Mouse (Mus musculus): ENCODE results near the gene Gm10719.
"Not testable (repeated sequence)": the region's sequence is repeated elsewhere in the genome, so short reads cannot be mapped to it uniquely, and the experiment has no call there.

Gm10719 gene

GRCm38 (mm10) chr9:3017108-3017507, at the start of gene Gm10719:
Gene Gm10719, plus strand, starts transcription at chr9:3017408.
- in situ Hi-C loops (cut with MboI; ENCODE audit: low sequenced_read_pairs) = not testable (repeated sequence)

GRCm38 (mm10) chr9:3000445-3000972, 16.7 kb upstream of the Gm10719 start, which contains the start of gene Gm10722:
Gene Gm10722, plus strand, starts transcription at chr9:3000922.
- in situ Hi-C loops (cut with MboI; ENCODE audit: low sequenced_read_pairs) = not testable (repeated sequence)

- in situ Hi-C loops (cut with MboI; ENCODE audit: low sequenced_read_pairs) = not testable (repeated sequence)
Measured at GRCm38 (mm10) chr9:3001006-3001405, 16.2 kb upstream of the Gm10719 start.

DNA sequence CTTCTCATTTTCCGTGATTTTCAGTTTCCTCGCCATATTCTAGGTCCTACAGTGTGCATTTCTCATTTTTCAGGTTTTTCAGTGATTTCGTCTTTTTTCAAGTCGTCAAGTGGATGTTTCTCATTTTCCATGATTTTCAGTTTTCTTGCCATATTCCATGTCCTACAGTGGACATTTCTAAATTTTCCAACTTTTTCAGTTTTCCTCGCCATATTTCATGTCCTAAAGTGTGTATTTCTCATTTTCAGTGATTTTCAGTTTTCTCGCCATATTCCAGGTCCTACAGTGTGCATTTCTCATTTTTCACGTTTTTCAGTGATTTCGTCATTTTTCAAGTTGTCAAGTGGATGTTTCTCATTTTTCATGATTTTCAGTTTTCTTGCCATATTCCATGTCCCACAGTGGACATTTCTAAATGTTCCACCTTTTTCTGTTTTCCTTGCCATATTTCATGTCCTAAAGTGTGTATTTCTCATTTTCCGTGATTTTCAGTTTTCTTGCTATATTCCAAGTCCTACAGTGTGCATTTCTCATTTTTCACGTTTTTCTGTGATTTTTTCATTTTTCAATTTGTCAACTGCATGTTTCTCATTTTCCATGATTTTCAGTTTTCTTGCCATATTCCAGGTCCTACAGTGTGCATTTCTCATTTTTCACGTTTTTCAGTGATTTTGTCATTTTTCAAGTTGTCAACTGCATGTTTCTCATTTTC, 15.1 kb upstream of the Gm10719 start:
- in situ Hi-C loops (cut with MboI; ENCODE audit: low sequenced_read_pairs) = not testable (repeated sequence)

- in situ Hi-C loops (cut with MboI; ENCODE audit: low sequenced_read_pairs) = not testable (repeated sequence)
Measured at GRCm38 (mm10) chr9:3002794-3003396, 14.3 kb upstream of the Gm10719 start, which contains the start of gene Gm11168. Gene Gm11168, plus strand, starts transcription at chr9:3003346.

DNA sequence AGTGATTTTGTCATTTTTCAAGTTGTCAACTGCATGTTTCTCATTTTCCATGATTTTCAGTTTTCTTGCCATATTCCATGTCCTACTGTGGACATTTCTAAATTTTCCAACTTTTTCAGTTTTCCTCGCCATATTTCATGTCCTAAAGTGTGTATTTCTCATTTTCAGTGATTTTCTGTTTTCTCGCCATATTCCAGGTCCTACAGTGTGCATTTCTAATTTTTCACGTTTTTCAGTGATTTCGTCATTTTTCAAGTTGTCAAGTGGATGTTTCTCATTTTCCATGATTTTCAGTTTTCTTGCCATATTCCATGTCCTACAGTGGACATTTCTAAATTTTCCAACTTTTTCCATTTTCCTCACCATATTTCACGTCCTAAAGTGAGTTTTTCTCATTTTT, 11.0 kb upstream of the Gm10719 start:
- in situ Hi-C loops (cut with MboI; ENCODE audit: low sequenced_read_pairs) = not testable (repeated sequence)

DNA sequence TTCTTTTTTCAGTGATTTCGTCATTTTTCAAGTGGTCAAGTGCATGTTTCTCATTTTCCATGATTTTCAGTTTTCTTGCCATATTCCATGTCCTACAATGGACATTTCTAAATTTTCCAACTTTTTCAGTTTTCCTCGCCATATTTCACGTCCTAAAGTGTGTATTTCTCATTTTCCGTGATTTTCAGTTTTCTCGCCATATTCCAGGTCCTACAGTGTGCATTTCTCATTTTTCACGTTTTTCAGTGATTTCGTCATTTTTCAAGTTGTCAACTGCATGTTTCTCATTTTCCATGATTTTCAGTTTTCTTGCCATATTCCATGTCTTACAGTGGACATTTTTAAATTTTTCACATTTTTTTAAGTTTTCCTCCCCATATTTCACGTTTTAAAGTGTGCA, 10.6 kb upstream of the Gm10719 start:
- in situ Hi-C loops (cut with MboI; ENCODE audit: low sequenced_read_pairs) = not testable (repeated sequence)

DNA sequence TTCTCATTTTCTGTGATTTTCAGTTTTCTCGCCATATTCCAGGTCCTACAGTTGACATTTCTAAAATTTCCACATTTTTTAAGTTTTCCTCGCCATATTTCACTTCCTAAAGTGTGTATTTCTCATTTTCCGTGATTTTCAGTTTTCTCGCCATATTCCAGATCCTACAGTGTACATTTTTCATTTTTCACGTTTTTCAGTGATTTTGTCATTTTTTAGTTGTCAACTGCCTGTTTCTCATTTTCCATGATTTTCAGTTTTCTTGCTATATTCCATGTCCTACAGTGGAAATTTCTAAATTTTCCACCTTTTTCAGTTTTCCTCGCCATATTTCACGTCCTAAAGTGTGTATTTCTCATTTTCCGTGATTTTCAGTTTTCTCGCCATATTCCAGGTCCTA, 9.9 kb upstream of the Gm10719 start:
- in situ Hi-C loops (cut with MboI; ENCODE audit: low sequenced_read_pairs) = not testable (repeated sequence)

GRCm38 (mm10) chr9:3009331-3009730, 7.9 kb upstream of the Gm10719 start:
- in situ Hi-C loops (cut with MboI; ENCODE audit: low sequenced_read_pairs) = not testable (repeated sequence)

DNA sequence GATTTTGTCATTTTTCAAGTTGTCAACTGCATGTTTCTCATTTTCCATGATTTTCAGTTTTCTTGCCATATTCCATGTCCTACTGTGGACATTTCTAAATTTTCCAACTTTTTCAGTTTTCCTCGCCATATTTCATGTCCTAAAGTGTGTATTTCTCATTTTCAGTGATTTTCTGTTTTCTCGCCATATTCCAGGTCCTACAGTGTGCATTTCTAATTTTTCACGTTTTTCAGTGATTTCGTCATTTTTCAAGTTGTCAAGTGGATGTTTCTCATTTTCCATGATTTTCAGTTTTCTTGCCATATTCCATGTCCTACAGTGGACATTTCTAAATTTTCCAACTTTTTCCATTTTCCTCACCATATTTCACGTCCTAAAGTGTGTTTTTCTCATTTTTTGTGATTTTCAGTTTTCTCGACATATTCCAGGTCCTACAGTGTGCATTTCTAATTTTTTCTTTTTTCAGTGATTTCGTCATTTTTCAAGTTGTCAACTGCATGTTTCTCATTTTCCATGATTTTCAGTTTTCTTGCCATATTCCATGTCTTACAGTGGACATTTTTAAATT, 5.1 kb upstream of the Gm10719 start:
- in situ Hi-C loops (cut with MboI; ENCODE audit: low sequenced_read_pairs) = not testable (repeated sequence)

GRCm38 (mm10) chr9:3012733-3013279, 4.4 kb upstream of the Gm10719 start, which contains the start of gene Gm10721:
Gene Gm10721, plus strand, starts transcription at chr9:3013140.
- in situ Hi-C loops (cut with MboI; ENCODE audit: low sequenced_read_pairs) = not testable (repeated sequence)

DNA sequence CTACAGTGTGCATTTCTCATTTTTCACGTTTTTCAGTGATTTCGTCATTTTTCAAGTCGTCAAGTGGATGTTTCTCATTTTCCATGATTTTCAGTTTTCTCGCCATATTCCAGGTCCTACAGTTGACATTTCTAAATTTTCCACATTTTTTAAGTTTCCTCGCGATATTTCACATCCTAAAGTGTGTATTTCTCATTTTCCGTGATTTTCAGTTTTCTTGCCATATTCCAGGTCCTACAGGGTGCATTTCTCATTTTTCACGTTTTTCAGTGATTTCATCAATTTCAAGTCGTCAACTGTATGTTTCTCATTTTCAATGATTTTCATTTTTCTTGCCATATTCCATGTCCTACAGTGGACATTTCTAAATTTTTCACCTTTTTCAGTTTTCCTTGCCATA, 1.9 kb upstream of the Gm10719 start, which contains the start of gene Gm10720:
Gm10720 (plus strand) TSS at position 301 of the 400 bp plus-strand sequence.
- in situ Hi-C loops (cut with MboI; ENCODE audit: low sequenced_read_pairs) = not testable (repeated sequence)

- in situ Hi-C loops (cut with MboI; ENCODE audit: low sequenced_read_pairs) = not testable (repeated sequence)
Measured at GRCm38 (mm10) chr9:3015896-3016295, 1.3 kb upstream of the Gm10719 start.

DNA sequence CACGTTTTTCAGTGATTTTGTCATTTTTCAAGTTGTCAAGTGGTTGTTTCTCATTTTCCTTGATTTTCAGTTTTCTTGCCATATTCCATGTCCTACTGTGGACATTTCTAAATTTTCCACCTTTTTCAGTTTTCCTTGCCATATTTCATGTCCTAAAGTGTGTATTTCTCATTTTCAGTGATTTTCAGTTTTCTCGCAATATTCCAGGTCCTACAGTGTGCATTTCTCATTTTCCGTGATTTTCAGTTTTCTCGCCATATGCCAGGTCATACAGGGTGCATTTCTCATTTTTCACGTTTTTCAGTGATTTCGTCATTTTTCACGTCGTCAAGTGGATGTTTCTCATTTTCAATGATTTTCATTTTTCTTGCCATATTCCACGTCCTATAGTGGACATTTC, 1.7 kb downstream of the Gm10719 start:
- in situ Hi-C loops (cut with MboI; ENCODE audit: low sequenced_read_pairs) = not testable (repeated sequence)

GRCm38 (mm10) chr9:3019835-3020727, 2.9 kb downstream of the Gm10719 start:
- in situ Hi-C loops (cut with MboI; ENCODE audit: low sequenced_read_pairs) = not testable (repeated sequence)

DNA sequence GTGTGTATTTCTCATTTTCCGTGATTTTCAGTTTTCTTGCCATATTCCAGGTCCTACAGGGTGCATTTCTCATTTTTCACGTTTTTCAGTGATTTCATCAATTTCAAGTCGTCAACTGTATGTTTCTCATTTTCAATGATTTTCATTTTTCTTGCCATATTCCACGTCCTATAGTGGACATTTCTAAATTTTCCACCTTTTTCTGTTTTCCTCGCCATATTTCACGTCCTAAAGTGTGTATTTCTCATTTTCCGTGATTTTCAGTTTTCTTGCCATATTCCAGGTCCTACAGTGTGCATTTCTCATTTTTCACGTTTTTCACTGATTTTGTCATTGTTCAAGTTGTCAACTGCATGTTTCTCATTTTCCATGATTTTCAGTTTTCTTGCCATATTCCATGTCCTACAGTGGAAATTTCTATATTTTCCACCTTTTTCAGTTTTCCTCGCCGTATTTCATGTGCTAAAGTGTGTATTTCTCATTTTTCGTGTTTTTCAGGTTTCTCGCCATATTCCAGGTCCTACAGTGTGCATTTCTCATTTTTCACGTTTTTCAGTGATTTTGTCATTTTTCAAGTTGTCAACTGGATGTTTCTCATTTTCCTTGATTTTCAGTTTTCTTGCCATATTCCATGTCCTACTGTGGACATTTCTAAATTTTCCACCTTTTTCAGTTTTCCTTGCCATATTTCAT, 5.3 kb downstream of the Gm10719 start:
- in situ Hi-C loops (cut with MboI; ENCODE audit: low sequenced_read_pairs) = not testable (repeated sequence)

GRCm38 (mm10) chr9:3023312-3023984, 6.2 kb downstream of the Gm10719 start, which contains the start of gene Gm10718:
Gene Gm10718, plus strand, starts transcription at chr9:3023547.
- in situ Hi-C loops (cut with MboI; ENCODE audit: low sequenced_read_pairs) = not testable (repeated sequence)

GRCm38 (mm10) chr9:3023985-3024648, 6.9 kb downstream of the Gm10719 start:
- in situ Hi-C loops (cut with MboI; ENCODE audit: low sequenced_read_pairs) = not testable (repeated sequence)
